Mouse (Mus musculus) urinary bladder, postnatal 10 days (tissue): ENCODE data around the gene 9130019O22Rik.

Source experiments
- DNase-seq: peaks from one replicate; pipeline ENCODE4 v3.0.0; 2022; ENCODE audit warnings: low spot score

9130019O22Rik gene

GRCm38 (mm10) chr7:127341356-127341755 lies 45.6 kb downstream of the 9130019O22Rik start:
- DNase-seq: no peak

GRCm38 (mm10) chr7:127337636-127338035 lies 49.3 kb downstream of the 9130019O22Rik start:
- no peak for DNase-seq

DNA sequence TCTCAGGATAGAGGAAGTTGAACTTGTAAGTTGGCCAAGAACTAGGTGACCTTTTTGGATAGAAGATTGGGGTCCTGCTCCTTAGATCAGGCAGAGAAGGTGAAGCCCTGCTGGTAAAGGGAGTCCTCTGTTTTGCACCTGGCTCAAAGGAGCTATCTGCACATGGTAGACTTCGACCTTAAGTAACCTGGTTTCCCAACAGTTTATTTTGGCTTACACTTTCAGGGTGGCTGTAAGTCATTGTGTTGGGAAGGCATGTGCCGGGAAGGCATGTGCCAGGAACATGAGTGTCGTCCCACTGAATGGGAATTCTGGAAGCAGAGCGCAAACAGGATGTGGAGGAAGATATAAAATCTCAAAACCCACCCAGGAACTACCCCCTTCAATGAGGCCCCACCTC lies 51.4 kb downstream of the 9130019O22Rik start:
- DNase-seq: no peak

DNA sequence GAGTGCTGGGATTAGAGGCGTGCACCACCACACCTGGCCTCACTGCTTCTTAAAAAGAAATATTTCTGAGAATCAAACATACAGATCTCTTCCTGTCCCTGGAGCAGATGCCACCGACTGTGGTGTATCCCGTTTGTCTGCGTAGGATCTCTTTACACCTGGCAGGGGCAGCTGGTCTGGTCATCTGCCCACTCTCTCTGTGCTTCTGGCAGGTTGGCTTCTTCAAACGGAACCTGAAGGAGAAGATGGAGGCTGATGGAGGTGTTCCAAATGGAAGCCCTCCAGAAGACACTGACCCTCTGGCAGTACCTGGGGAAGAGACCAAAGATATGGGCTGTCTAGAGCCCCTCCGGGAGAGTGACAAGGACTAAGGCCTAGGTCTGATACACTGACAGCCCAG lies 53.7 kb downstream of the 9130019O22Rik start:
- DNase-seq: no peak
